Mouse (Mus musculus) frontal cortex, postnatal 14 days (tissue): ENCODE measurements around the gene Mrps6.
"Not testable (repeated sequence)": the region's sequence is repeated elsewhere in the genome, so short reads cannot be mapped to it uniquely, and the experiment has no call there.

Experiments used
- DNase-seq, 2 experiments: peaks; one replicate each; pipeline ENCODE4 v3.0.0; 2022; ENCODE audit warnings: low spot score in 2 of 2

The Mrps6 gene

DNA sequence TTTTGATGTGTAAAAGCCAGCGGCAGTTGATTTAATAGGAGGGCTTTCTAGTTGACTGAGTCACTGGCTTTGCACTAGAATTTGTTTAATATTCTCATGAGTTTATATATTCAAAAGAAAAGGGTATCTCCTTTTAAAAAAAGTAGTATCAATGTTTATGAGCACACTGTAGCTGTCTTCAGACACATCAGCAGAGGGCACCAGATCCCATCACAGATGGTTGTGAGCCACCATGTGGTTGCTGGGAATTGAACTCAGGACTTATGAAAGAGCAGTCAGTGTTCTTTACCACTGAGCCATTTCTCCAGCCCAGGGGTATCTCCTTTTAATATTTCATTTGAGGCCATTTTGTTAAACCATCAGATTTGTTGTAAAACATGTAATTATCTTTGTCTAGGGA, 4.8 kb downstream of the Mrps6 start:
- DNase-seq, result no peak

DNA sequence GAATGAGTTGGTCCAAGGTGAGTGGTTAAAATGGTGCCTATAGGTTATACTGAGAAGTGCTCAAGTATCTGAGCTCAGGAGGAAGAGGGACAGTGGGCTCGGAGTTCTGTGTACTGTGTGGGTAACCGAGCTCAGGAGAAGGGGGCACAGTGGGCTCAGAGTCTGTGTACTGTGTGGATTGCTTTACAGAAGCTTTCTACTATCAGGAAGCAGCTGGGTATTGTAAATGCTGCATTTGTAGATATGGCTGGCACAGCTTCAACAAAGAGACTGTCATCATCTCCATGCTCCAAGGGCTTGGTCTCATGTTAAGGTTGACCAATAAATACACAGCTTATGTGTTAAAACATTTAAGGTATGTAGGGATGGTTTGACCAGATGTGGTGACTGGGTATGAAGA, 6.7 kb downstream of the Mrps6 start:
- DNase-seq, result no peak

DNA sequence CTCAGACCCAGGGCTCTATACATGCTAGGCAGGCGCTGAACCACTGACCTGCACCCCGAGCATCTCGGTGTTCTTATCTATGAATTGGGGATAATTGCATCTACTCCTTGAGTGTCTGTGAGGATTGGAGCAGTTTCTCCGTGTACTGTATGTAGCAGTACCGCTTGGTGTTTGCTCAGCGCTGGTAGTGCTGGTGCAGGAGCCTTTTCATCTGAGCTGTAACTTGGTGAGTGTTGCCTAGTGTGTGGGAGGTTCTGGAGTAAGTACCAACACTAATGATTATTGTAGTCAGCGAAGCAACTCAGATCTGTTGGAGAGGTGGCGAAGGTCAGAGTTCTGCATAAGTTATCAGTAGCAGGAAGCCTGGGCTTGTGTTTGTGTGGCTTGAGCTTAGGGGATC, 12.3 kb downstream of the Mrps6 start:
- no peak for DNase-seq

DNA sequence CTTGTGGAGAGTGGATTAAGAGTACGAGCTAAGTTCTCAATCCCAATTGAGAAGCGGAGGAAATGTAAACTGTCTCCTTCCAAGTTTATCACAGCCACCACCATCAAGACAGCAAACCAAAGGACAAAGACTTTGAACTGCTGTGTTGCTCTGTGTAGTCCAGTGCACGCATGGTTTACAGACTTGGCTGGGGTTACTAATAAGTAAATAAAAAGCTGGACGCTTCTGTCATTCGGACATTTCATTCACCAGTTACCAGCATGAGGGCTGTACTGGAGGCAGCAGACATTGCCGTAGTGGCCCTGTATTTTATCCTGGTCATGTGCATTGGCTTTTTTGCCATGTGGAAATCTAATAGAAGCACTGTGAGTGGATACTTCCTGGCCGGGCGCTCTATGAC, 18.7 kb downstream of the Mrps6 start:
- no peak for DNase-seq

DNA sequence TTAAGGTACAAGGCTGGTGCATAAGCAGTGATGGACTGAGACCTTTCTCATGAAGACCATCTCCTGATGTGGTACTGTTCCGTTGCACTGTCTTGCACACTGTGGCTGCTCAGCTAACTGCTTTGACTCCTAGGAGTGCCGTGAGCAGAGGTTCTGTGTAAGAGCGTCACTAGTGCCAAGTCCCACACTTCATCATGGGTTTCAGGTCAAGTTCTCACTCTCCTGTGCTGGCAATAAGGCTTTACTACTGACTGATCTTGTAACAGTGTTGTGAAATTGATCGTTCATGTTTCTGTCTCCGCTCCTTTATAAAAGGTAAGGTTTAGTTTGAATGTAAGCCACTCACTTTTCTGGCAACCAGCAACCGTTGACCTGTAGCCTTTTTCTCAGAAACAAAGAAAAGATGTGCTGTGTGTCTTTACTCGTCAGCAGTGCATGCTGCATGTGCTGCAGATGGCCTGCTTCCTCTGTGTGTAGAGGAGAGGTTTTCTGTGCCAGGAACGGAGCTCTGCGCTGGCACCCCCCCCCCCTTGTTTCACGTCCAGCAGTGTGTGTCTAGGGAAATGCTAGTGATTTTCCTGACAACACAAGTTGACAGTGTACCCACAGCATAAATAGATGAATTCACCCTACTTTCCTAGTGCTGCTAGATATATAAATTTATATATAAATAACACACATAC, 25.8 kb downstream of the Mrps6 start:
- DNase-seq, result no peak

DNA sequence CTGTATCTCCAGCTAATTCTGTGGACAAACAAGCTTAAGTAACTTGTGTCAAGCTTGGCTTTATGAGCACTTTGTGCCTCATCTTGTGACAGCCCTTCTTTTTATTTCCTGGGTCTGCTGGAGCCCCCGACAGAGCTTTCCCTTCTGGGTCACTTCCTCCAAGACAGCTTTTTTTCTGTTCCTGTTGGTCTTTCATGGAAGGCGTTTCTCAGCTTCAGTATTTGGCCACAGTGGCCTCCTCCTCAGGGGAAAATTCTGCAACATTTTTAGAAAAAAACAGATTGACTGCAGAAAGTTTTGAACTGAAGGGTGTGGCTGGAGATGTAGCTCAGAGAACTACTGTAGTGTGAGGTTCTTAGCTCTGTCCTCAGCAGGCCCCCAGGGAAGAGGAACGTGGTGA, 31.2 kb downstream of the Mrps6 start:
- no peak for DNase-seq

DNA sequence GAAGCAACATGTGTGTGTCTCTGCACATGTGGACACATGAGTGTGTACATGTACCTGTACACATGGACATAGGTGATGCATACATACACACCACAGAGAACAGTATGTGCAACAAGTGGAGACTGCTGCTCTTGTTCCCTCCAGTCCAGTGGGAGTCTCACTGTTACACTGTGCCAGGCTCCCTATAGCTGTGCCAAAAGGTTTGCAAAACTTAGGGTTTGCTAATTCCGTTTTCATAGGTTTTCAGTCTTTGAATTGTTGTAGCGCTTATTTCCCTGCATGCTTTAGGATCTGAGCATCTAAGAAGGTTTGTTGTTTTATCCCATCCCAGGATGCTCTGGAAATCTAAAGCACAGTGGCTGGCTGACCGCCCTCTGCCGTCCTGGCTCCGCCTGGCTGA, 33.8 kb downstream of the Mrps6 start:
- no peak for DNase-seq

DNA sequence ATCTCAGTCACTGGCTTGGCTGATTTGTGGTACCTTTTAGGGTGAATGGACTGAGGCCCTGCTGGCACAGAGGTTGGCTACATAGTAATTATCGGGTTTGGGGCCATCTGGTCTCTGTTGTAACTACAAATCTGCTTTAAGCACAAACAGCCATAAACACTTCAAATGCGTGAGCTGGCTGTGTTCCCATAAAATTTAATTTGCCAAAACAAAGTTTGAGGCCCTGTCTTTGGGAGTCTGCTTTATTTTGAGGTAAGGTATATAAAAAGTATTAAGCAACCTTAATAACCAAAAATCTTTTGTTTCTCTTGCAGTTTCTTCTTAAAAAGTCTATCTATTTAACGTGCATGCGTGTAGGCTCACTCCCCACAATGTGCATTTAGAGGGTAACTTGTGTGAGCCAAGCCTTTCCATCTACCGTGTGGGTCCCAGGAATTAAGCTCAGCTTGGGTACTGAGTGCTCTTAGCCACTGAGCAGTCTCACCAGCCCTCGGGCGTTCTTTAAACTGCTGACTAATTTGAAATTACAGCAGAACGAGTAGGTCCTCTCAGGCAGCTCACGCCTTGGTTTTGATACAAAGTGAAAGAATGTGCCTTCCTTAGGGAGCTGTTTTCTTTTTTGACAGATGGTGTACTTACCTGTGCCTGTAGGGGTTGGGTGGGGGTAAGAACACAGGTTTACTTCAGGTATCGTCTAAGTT, 40.4 kb downstream of the Mrps6 start:
- DNase-seq, result no peak

DNA sequence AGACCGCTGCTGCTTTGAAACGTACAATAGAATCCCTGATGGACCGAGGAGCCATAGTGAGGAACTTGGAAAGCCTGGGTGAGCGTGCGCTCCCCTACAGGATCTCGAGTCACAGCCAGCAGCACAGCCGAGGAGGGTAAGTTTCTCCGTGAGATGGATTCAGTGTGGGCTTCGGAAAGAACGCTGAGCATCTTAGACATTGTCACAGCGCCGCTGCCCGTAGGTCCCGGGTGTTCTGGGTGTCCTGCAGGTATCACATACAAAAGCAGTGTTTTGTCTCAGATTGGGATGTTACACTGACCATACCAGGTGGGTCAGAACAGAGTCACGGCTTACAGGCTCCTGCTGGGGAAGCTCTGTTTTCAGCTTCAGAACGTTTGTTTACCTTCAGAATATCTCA, 41.5 kb downstream of the Mrps6 start:
- no peak for DNase-seq

DNA sequence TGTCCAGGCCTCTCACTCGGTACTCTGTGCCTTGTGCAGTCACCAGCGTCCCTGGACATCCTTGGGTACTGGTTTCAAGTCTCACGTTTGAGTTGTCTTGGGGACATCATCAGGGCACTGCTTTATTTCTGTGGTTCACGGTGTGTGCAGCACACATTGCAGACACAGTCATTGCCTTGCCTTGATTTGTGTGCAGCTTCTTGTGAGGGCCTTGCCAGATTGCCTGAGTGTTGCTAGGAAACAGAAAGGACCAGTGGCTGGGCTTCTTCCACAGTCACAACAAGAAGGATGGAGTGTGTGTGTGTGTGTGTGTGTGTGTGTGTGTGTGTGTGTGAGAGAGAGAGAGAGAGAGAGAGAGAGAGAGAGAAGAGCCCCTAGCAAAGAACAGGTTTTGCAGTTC, 42.0 kb downstream of the Mrps6 start:
- DNase-seq, result no peak

DNA sequence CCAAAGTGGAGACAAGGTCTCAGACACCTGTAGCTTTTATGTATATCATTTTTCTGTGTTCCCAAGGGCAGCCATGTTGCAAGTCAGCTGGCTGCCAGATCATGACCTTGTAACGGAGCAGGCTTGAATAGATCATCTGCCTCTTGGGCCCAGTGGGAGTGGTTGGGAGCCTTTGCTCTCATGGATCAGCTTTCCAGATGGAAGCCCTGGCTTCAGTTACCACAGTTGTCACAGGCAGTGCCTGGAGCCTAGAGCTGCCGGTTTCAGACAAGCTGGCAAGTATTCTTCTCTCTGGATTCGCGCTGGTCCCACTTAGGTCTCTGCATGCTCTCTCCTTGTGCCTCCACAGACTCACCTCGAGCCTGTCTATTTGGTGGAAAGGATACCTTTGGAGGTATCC, 44.0 kb downstream of the Mrps6 start:
- DNase-seq, result no peak

DNA sequence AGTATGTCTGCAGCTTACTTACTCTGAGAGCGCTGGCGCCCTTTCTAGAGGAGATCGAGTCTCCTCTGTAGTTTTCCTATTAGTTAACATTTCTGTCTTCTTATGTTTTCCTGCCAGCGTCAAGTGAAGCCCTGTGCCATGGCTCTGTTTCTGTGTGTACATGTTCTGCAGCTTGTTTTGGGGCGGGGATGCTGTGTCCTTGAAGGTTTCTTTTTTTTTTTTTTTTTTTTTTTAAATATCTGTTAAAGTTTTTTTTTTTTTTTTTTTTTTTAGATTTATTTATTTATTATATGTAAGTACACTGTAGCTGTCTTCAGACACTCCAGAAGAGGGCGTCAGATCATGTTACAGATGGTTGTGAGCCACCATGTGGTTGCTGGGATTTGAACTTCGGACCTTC, 44.9 kb downstream of the Mrps6 start:
- DNase-seq, result not testable (repeated sequence)

DNA sequence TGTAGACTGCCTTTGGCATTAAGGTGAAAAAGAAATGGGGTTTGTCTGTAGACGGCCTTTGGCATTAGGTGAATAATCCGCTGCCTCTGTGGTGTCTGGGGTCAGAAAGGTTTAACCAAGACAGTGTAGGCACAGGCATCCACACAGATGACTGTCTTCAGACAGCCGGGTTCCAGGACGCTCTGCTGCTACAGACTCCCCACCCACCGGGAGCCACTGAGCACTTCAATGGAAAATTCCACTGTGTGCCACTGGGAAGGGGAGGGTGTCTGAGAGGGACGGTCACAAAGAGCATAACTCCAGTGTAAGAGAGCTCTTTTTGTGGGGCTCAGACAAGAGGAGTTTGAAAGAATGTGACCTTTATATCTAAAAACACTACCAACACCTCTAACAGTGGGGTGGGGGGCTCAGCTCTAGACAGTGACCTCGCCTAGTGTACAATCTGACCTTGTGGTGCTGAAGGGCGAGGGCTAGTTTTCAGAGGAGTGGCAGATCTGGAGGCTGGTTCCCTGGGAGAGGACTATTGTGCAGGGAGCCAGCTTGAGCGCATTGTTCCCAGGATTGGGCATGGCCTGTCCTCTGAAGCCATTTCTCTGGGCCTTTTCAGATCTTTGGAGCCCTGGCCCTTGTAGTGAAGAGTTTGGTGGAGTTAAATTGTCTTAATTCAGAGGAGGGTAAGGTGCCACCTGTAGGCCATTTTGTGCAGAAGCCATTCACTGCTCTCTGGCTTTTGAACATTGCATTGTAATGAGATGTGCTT, 45.7 kb downstream of the Mrps6 start:
- no peak for DNase-seq

DNA sequence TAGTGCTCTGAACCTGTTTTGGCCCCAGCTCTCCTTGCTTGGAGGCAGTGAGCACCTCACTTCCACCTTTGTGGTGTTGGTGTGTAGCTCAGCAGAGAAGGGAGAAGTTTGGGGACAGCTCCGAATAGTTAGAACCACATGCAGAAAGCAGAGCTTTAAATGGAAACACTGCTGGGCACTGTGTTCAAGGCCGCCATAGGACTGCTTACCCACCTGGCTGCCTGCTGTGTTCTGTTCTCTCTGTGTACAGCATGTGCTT, 46.2 kb downstream of the Mrps6 start:
- DNase-seq, result no peak

DNA sequence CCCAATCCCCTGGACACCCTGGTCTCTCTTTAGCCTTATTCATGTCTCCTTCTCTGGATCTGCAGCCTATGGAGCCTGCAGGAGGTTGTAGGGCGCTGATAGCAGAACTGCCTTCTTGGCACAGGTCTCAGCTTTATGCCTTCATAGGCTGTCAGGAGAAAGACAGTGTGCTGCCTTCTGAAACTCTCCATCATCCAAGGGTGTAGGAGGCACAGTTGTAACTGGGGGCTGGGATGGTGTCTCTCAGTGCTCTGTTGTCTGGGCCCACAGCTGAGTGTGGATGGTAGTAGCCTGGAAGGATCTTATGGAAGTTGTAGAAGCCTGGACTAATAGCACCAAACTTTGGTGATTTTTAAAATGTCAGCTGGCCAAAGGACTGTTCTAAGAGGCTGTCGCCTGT, 46.9 kb downstream of the Mrps6 start:
- no peak for DNase-seq

DNA sequence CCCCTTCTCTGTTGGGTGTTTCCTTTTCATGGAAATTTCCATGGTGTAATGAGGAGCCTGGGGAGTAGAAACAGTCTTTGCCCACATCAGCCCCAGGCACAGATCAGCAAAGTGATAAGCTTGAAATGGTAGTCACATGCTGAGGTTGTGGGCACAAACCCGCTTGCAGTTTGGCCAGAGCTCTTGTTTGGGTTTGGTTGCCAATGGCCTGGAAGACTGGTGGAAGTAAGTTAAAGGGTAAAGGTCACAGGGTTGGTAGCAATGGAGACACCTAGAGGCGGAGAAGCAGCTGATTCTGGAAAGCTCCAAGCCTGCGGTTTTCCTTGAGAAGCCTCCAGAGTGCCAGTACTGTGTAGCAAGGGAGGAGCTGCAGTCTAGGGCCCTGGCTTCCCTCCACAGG, 47.6 kb downstream of the Mrps6 start:
- DNase-seq, result no peak

DNA sequence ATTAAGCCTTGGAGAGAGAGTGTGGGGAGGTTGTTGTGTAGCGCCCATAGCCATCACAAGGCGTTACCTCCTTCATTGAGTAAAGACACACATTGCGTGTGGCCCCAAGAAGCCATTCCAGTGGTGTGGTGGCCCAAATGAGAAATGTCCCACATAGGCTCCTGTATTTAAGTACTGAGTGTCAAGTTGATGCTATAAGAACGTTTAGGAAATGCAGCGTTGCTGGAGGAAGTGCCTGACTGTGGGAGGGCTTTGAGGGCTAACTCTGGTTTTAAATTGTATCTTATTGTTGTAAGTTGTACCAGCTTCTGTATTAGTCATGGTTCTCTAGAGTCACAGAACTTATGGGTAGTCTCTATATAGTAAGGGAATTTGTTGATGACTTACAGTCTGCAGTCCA, 49.3 kb downstream of the Mrps6 start:
- DNase-seq, result no peak

DNA sequence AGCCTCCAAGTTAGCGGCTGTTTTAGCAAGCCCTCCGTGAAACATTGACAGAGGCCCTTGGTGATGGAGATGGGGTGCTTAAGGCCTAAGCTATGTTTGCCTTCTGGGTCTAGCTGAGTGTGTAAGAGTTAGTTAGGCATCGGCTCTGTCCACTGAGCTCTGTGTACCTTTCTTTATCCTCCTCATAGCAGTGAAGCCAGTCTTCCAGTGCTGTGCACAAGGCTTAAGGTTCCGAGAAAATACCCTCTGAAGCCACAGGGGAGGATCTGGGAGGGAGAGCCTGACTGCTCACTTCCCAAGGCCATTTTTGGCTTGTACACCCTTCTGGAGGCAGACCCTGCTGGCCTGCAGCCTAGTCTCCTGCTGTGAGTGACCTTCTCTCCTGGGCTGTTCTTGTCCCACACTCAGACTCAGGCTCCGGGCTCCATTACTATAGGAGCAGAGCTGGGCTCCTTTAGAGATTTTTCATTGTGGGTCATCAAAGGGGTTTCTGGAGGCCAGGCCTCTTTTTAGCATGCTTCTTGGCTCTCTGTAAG, 56.7 kb downstream of the Mrps6 start:
- no peak for DNase-seq

DNA sequence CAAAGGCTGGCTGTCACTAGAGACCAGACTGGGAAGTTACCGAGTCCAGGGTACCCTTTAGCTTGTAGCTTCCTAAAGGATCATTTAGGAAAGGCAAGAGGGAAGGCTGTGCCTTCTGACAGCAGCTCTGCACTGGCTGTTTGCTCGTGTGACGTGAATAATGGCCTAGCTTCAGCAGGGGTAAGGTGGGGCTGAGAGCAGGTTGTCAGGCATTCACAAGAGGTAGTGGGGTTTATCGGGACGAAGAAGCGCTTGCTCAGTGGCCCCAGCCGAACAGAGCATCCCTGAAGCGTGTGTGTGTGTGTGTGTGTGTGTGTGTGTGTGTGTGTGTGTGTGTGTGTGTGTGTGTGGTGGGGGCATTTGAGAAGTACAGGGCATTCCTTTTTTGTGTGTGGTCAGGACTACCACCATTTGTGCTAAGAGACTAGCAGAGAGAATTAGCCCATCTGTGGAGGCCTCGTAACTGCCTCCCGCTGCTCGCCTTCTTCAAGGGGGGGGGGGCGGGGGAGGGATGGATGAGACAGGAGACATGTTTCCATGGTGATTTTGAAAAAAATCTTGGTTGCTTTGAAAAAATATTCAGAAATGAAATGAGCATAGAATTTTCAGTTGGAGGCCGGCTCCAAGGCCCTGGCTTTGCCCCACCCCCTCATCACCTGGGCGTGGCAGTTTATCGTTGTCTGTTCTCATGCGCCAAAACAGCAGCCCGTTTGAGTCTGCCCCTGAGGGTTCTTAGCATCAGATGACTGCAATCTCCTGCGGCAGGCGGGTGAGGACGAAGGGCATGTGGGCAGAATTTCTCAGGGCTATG, 57.7 kb downstream of the Mrps6 start:
- DNase-seq, result peak; percentile 55 to 65

DNA sequence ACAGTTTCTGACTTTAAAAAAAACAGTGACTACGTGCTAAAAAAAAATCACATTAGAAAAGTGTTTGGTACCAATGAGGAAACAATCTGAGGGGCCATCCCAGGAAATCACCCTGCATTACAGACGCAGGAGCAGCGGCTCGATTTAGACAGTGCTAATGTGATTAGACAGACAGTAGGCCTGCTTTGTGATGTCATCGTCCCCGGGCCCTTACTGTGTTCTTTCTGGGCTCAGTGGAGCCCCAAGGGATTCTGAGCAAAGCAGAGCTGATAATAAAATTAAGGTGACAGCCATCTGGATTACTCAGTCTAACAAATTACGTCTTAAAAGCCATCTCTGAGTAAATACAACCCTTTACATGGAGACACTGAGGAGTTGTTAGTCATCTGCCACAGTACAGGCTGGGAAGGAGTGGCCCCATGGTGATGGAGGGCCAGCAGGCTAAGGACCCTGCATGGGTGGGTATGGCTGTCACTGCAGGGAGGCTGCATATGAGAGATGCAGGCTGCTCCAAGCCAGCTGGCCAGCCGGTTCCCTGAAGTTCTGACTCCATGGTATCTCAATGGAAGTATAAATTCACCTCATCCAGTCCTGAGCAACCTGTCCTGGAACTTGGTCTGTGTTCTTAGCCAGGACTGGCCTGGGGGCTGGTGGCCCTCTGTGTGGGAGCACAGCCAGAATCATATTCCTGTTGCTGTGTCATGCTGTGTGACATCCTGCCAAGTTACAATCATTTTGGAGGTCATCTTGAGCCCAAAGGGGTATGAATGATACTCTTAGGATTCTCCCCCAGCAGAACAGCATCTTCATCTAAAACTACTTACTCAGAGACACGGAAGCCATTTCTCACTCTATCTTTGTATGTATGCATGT, 59.5 kb downstream of the Mrps6 start:
- no peak for DNase-seq

DNA sequence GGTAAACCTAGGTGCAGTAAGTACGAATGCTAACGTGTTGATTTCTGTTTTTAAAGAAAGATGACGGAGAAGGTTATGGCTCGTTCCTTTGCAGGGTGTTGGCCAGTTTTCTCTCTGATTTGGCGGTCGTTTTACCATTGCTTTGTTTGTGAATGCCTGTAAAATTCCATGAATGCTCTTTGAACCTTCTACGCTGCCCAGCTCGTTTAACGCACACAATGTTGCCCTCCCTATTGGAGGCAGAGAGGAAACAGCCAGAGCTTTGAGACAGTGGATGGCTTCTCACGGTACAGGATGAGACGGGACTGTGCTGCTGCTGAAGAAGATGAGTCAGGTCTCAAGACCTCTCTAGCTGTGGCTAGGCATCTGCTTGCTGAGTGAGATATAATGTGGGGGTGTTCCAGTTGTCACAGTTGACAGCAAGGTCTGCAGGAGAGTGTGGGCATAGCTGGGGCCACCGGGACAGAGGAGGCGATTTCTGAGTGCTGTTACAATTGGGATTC, 61.0 kb downstream of the Mrps6 start:
- DNase-seq, result no peak
